Mouse (Mus musculus): ENCODE data around the gene Inpp4b.

- TF ChIP-seq POLR2A (IDR thresholded peaks at IDR 0.05; ENCODE audit: insufficient read depth, low read depth, low read length), result no peak
- TF ChIP-seq CTCF (IDR thresholded peaks at IDR 0.05; ENCODE audit: insufficient read depth, low read depth, low read length), result no peak
These were observed 389.0 kb downstream of the Inpp4b start for GRCm38 (mm10) chr8:81731332-81731731.

Data from olfactory bulb, adult 2 months (tissue).